Mouse (Mus musculus): Measurements from ENCODE around the gene Nrxn1.

DNA sequence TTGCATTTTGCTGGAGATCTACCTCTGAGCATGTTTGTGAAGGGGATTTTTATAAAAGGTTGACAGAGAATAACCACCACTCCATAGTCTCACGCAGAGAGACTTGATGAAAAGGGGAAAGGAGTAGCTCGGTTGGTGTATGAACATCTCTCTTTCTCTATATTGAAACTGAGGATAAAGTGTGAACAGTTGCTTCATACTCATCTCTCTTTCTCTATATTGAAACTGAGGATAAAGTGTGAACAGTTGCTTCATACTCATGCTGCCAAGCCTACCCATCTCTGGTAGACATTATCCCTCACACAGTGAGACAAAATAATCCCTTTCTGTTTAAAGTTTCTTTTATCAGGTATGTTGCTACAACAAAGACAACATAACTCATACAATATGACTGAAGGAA is 854.4 kb downstream of the Nrxn1 start:
- TF ChIP-seq CTCF (IDR thresholded peaks at IDR 0.05; ENCODE audit: insufficient read depth, low read depth, low read length) (no peak), POLR2A (IDR thresholded peaks at IDR 0.05; ENCODE audit: insufficient read depth, low read depth, low read length) (no peak)
